Mouse (Mus musculus): ENCODE data around the gene Col3a1. TPM values are rescaled to one million over a fixed set of nuclear protein-coding genes. Genes with fewer than 3 reads are reported as not detected.

Gene Col3a1
- total RNA-seq, 4 experiments from 2014 or later: 34.9 to 108 (median 70.2) TPM

DNA sequence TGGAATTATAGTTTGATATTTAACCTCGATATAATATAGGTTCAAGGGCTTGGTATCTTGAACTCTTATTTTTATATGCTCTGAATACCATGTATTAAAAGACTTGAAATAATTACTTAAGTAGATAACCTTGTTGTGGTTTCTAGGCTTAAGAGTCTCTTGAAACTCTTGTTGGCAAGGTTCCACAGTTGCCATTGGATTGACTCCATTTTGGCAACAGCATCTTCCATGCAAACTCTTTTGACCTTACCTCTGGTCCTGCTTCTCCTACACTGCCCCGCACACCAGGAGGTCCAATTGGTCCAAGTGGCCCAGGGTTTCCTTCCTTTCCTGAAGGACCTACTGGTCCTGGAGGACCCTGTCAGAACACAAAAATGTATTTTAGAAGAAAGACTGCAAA lies 70.5 kb downstream of the Col3a1 start:
- no peak for DNase-seq (ENCODE audit: low spot score)

Small RNAs within 50 kb of the gene (microRNA-seq; reads per million reads assigned to microRNA genes)
- not detected for gene Gm47302

Other genes with a start within 250 kb of the Col3a1 start
- 10 to 100 TPM in 1 of 4 experiments, 1 to 10 TPM in 3; 6.2 to 10.7 (median 7.9) TPM for gene Col5a2, start 191.7 kb downstream of the Col3a1 start, total RNA-seq (2022)